Mouse (Mus musculus) liver, embryonic 14.5 days (tissue): ENCODE results near the gene Sh3pxd2a.

Source experiments
- CTCF ChIP-seq: IDR thresholded peaks from 2 replicates; pipeline ENCODE4 v1.5.1; 2016; ENCODE audit warnings: antibody characterized with exemption, low read depth, control low read depth
- EP300 ChIP-seq: IDR thresholded peaks from 2 replicates; pipeline ENCODE4 v1.6.1; 2016; ENCODE audit warnings: antibody characterized with exemption, low read depth

GRCm38 (mm10) chr19:47381011-47381410 lies 83.2 kb downstream of the Sh3pxd2a start:
- TF ChIP-seq CTCF, result no peak
- no peak for TF ChIP-seq EP300
